Mouse (Mus musculus): ENCODE measurements around the gene Psors1c2.

- TF ChIP-seq GATA1 (IDR thresholded peaks at IDR 0.05; ENCODE audit: borderline replicate concordance, low read length) (no peak), FLI1 (IDR thresholded peaks at IDR 0.05; ENCODE audit: low read length) (no peak)
Observed at GRCm38 (mm10) chr17:35542761-35543411, 9.9 kb downstream of the Psors1c2 start.

All from megakaryocyte, embryonic 14.5 days (primary cell).